Mouse (Mus musculus): ENCODE data around the gene Zbtb38.

DNA sequence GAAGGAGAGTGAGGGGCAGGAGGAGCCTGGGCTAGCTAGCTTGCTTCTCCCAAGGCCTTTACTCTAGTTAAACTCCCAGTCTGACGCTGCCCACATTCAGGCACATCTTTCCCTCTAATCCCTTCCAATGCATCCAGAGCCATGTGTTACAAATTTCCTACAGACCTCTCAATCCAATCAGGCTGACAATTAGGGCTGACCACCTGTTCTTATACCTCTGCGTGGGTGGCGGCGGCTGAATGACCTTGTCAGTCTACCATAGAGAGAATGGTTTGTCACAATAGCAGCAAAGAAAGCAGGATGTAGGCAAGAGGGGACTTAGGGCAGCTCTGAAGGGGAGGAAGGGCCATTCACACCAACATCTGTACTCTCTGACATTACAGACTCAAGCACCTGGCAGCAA lies 62.2 kb downstream of the Zbtb38 start:
- TF ChIP-seq CTCF (IDR thresholded peaks at IDR 0.05; ENCODE audit: low read depth, low read length) (no peak), EP300 (IDR thresholded peaks at IDR 0.05; ENCODE audit: insufficient read depth, low read depth, low read length) (0 out of 2 replicates have a peak, but pooled peaks have one; percentile 33), POLR2A (IDR thresholded peaks at IDR 0.05; ENCODE audit: insufficient read depth, low read length) (no peak)

Measured in ES-Bruce4 (cell line).